Mouse (Mus musculus) lung, postnatal 0 days (tissue): ENCODE measurements around the gene Rps6ka5. TPM values are rescaled to one million over a fixed set of nuclear protein-coding genes. Genes with fewer than 3 reads are reported as not detected.

Experiments used
- ATAC-seq: fragments of 200-750 bp; cut with Nextera tagmentation; 2 replicates; pipeline ENCODE4 v1.8.0; 2017; ENCODE audit warnings: moderate library complexity
- DNase-seq: peaks from one replicate; pipeline ENCODE4 v3.0.0-alpha.2; 2016; ENCODE audit warnings: low spot score
- H3K27ac ChIP-seq: fragments of 300-500 bp; sonication (generic); 2 replicates; pipeline ENCODE4 v1.5.1; 2014; ENCODE audit warnings: antibody characterized with exemption, mild to moderate bottlenecking, low read length, mixed read lengths
- H3K27me3 ChIP-seq: fragments of 300-500 bp; sonication (generic); replicated peaks from 2 replicates; pipeline ENCODE4 v1.6.1; 2014; ENCODE audit warnings: low read length, mixed read lengths; ENCODE audit not compliant: insufficient read depth
- H3K36me3 ChIP-seq: fragments of 300-500 bp; sonication (generic); 2 replicates; pipeline ENCODE4 v1.6.1; 2014; ENCODE audit warnings: low read length, mixed read lengths; ENCODE audit not compliant: insufficient read depth
- H3K4me1 ChIP-seq: fragments of 300-500 bp; sonication (generic); 2 replicates; pipeline ENCODE4 v1.6.1; 2014; ENCODE audit warnings: antibody characterized with exemption, low read depth, low read length, mixed read lengths; ENCODE audit not compliant: insufficient read depth
- H3K4me2 ChIP-seq: fragments of 300-500 bp; sonication (generic); replicated peaks from 2 replicates; pipeline ENCODE4 v1.6.1; 2014; ENCODE audit warnings: low read depth, mild to moderate bottlenecking, low read length, moderate library complexity, mixed read lengths
- H3K4me3 ChIP-seq: fragments of 300-500 bp; sonication (generic); 2 replicates; pipeline ENCODE4 v1.5.1; 2014; ENCODE audit warnings: low read depth, low read length
- H3K9ac ChIP-seq: fragments of 300-500 bp; sonication (generic); replicated peaks from 2 replicates; pipeline ENCODE4 v1.6.1; 2014; ENCODE audit warnings: low read depth, mild to moderate bottlenecking
- H3K9me3 ChIP-seq: fragments of 300-500 bp; sonication (generic); 2 replicates; pipeline ENCODE4 v1.6.1; 2016; ENCODE audit warnings: low read length, mixed read lengths
- CTCF ChIP-seq: IDR thresholded peaks from 2 replicates; pipeline ENCODE4 v1.5.1; 2016; ENCODE audit warnings: antibody characterized with exemption, mild to moderate bottlenecking
- EP300 ChIP-seq: IDR thresholded peaks from 2 replicates; pipeline ENCODE4 v1.6.1; 2016; ENCODE audit warnings: antibody characterized with exemption, mild to moderate bottlenecking, control low read depth
- WGBS: fragments of 180-500 bp; shearing (Covaris S2); extraction: QIAGEN DNeasy Blood & Tissue Kit; methylation state at CpG from one replicate; pipeline ENCODE4 v1.1.7; 2014; 5-methylcytosine and 5-hydroxymethylcytosine counted together
- polyA plus RNA-seq: library from polyadenylated mRNA; unstranded; fragments of >200 nt; fragmentation: Nextera tagmentation; extraction: Ambion mirVana; gene quantifications from 2 replicates; pipeline ENCODE4 v1.2.1, GENCODE M21; 2015

The Rps6ka5 gene
- polyA plus RNA-seq, 1 experiment from 2014 or later: 2.3 TPM

- ATAC-seq (no peak), DNase-seq (no peak)
- no peaks in the 10 kb centered on the region for H3K27me3 ChIP-seq
- H3K4me1 ChIP-seq: peaks cover 5% of the 10 kb centered on the region; the same call in 1 of the 2 replicates
- H3K4me3 ChIP-seq: no peak overlapping the region
- H3K27ac ChIP-seq: no peak overlapping the region
- no peaks in the 10 kb centered on the region for H3K9me3 ChIP-seq
- H3K9ac ChIP-seq: no peak overlapping the region
- H3K36me3 ChIP-seq: no peaks in the 10 kb centered on the region
- WGBS: 76% methylated on average over 3 of the region's 3 CpGs
- no peak overlapping the region for H3K4me2 ChIP-seq
- TF ChIP-seq EP300 (no peak), CTCF (no peak)
Observed at GRCm38 (mm10) chr12:100502544-100502943, 224.2 kb downstream of the Rps6ka5 start.

GRCm38 (mm10) chr12:100501261-100501660, 225.5 kb downstream of the Rps6ka5 start:
- Histone ChIP-seq H3K4me1 (peaks cover 5% of the 10 kb centered on the region; the same call in 1 of the 2 replicates), H3K9ac (no peak overlapping the region), H3K27ac (peak overlapping the region; percentile 7; the same call in 1 of the 2 replicates), H3K4me3 (no peak overlapping the region), H3K9me3 (no peaks in the 10 kb centered on the region), H3K27me3 (no peaks in the 10 kb centered on the region), H3K36me3 (peaks cover 5% of the 10 kb centered on the region; the same call in 1 of the 2 replicates), H3K4me2 (no peak overlapping the region)
- no peak for ATAC-seq
- WGBS: 55% methylated on average over 4 of the region's 4 CpGs
- DNase-seq: no peak
- TF ChIP-seq EP300: no peak
- TF ChIP-seq CTCF: no peak

- TF ChIP-seq CTCF (no peak), EP300 (no peak)
- ATAC-seq: no peak
- H3K9ac ChIP-seq: no peak overlapping the region
- WGBS: 88% methylated on average over 13 of the region's 13 CpGs
- no peaks in the 10 kb centered on the region for H3K9me3 ChIP-seq
- DNase-seq: no peak
- no peak overlapping the region for H3K27ac ChIP-seq
- H3K4me3 ChIP-seq: no peak overlapping the region
- no peak overlapping the region for H3K4me2 ChIP-seq
- H3K36me3 ChIP-seq: peaks cover 9% of the 10 kb centered on the region
- H3K4me1 ChIP-seq: peaks cover 5% of the 10 kb centered on the region; the same call in 1 of the 2 replicates
- no peaks in the 10 kb centered on the region for H3K27me3 ChIP-seq
Observed at GRCm38 (mm10) chr12:100499469-100499868, 227.3 kb downstream of the Rps6ka5 start.

Other genes with a start within 250 kb of the Rps6ka5 start
- gene Ttc7b, start 206.2 kb downstream of the Rps6ka5 start, polyA plus RNA-seq: 6.6 and 6.9 TPM in 2 replicates
- gene Dglucy, start 52.1 kb upstream of the Rps6ka5 start, polyA plus RNA-seq: 2.1 and 3.3 TPM in 2 replicates
- 0.15 and 0.21 TPM in 2 replicates for gene Gpr68, start 181.2 kb upstream of the Rps6ka5 start, polyA plus RNA-seq